Mouse (Mus musculus): ENCODE data around the gene Ccdc84.
"Not testable (repeated sequence)": the region's sequence is repeated elsewhere in the genome, so short reads cannot be mapped to it uniquely, and the experiment has no call there.

Ccdc84 gene

GRCm38 (mm10) chr9:44418519-44419385, at the start of gene Ccdc84:
Gene Ccdc84 (minus strand): TSS chr9:44418569.
- no peak for DNase-seq (ENCODE audit: low spot score)

GRCm38 (mm10) chr9:44461950-44462349, 43.6 kb upstream of the Ccdc84 start:
- no peak for DNase-seq (ENCODE audit: low spot score)

- no peak for DNase-seq (ENCODE audit: low spot score)
Measured at GRCm38 (mm10) chr9:44457035-44457742, 38.8 kb upstream of the Ccdc84 start.

GRCm38 (mm10) chr9:44454891-44455220, 36.5 kb upstream of the Ccdc84 start, which contains the start of gene Upk2:
Gene Upk2 (minus strand): TSS chr9:44454976.
- no peak for DNase-seq (ENCODE audit: low spot score)

GRCm38 (mm10) chr9:44454132-44454890, 35.9 kb upstream of the Ccdc84 start:
- peak; percentile 62 for DNase-seq (ENCODE audit: low spot score)

- DNase-seq (ENCODE audit: low spot score), result no peak
Measured at GRCm38 (mm10) chr9:44450387-44450786, 32.0 kb upstream of the Ccdc84 start.

- not testable (repeated sequence) for DNase-seq (ENCODE audit: low spot score)
Measured at GRCm38 (mm10) chr9:44444402-44445025, 26.1 kb upstream of the Ccdc84 start.

- DNase-seq (ENCODE audit: low spot score), result no peak
Measured at GRCm38 (mm10) chr9:44440961-44441360, 22.6 kb upstream of the Ccdc84 start, which contains the start of gene Foxr1. Gene Foxr1 (minus strand): TSS chr9:44441136.

GRCm38 (mm10) chr9:44435747-44436146, 17.4 kb upstream of the Ccdc84 start:
- no peak for DNase-seq (ENCODE audit: low spot score)

- DNase-seq (ENCODE audit: low spot score), result no peak
Measured at GRCm38 (mm10) chr9:44432577-44433185, 14.3 kb upstream of the Ccdc84 start.

- DNase-seq (ENCODE audit: low spot score), result no peak
Measured at GRCm38 (mm10) chr9:44423576-44423975, 5.2 kb upstream of the Ccdc84 start.

GRCm38 (mm10) chr9:44420280-44420898, 2.0 kb upstream of the Ccdc84 start:
- no peak for DNase-seq (ENCODE audit: low spot score)

- DNase-seq (ENCODE audit: low spot score), result not testable (repeated sequence)
Measured at GRCm38 (mm10) chr9:44419730-44420129, 1.4 kb upstream of the Ccdc84 start.

- DNase-seq (ENCODE audit: low spot score), result peak; percentile 89
Measured at GRCm38 (mm10) chr9:44417892-44418363, 441 bp downstream of the Ccdc84 start.

- no peak for DNase-seq (ENCODE audit: low spot score)
Measured at GRCm38 (mm10) chr9:44417156-44417891, 1.0 kb downstream of the Ccdc84 start.

- DNase-seq (ENCODE audit: low spot score), result no peak
Measured at GRCm38 (mm10) chr9:44412781-44413180, 5.6 kb downstream of the Ccdc84 start.

- DNase-seq (ENCODE audit: low spot score), result no peak
Measured at GRCm38 (mm10) chr9:44412306-44412705, 6.1 kb downstream of the Ccdc84 start.

GRCm38 (mm10) chr9:44411601-44412130, 6.7 kb downstream of the Ccdc84 start:
- DNase-seq (ENCODE audit: low spot score), result no peak

- no peak for DNase-seq (ENCODE audit: low spot score)
Measured at GRCm38 (mm10) chr9:44410647-44411336, 7.6 kb downstream of the Ccdc84 start.

Measured in spleen, adult 12 weeks (tissue).